Mouse (Mus musculus): Measurements from ENCODE around the gene Copb1. TPM values are rescaled to one million over a fixed set of nuclear protein-coding genes. Genes with fewer than 3 reads are reported as not detected.

The Copb1 gene
- polyA plus RNA-seq (2014; fragmentation: Illumina TruSeq; extraction: RNeasy Lipid Tissue Mini Kit (QIAGEN cat#74804); ENCODE audit: low read depth, low replicate concordance), result 244 TPM

DNA sequence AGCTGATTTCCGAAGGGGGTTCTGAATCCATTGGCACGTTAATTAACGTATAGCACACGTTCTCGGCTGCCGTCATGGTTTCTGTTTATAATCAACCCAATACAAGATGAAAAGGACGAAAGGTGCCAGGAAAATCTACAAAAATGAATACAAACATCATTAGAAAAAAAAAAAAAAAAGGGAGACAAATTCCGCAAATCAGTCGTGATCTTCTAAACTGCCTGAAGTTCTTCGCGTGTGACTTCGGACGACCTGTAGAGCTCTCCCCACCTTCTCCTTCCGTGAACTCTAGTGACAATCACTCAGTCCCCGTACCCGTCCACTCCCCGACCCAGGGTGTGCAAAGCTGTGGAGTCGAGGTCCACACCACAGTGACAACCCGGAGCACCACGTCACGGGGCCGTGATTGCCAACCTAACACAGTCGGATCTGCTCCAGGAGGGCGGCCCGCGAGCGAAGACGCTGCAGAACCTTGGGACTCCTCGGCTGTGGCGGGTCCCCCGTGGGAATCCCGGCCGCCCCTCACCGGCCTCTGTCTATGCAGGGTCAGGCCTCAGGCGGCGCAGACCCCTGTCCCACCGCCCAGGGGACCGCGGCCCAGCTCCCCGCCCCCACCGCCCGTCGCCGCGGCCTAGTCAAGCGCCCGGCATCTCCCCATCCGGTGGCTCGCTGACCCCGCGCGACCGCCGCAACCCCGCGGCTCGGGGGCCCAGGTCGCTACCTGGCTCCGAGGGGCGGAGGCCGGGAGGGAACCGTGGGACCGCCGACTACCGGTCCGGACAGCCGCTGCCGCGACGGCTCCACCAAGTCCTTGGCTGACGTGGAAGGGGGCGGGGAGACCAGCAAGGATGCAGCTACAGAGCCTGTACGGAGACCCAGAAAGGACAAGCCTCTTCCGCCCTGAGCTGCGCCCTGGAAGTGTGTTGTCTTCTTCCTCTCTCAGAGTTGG, at the start of gene Copb1:
Gene Copb1 (minus strand): TSS at position 827 of the 949 bp plus-strand sequence.

DNA sequence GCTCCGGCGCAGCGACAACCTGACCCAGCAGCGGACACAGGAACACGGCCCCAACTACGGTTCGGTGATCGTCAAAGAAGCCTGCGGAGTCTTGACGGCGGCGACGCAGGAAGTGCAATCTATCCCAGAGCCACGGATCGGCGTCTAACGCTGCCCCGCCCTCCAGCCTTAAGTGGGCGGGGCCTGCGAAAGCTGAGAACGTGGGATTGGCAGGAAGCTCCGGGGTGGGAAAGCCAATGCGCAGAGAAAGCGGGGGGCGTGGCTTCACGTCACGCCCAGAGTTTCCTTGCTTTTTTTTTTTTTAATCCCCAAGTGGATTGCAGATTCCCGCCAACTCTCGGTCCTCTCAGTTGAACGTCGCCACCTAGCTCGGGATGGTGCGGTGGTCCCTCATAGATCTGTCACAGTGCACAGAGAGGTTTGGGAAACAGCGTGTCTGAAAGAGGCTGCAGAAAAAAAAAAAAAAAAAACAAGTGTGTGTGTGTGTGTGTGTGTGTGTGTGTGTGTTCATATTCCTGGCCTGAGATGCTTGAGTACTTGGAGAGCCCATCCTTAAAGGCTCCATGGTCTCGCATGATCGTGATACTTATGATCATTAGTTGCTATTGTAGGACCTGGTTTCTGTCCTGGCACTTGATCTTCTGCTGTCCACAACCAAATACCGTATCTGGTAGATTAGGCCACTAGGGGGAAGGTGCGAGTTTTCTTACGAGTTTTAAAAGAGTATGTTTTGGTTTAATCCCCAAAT, 21.7 kb upstream of the Copb1 start, which contains the start of gene Psma1:
Gene Psma1 (minus strand): TSS at position 114 of the 748 bp plus-strand sequence.

Other genes with a start within 250 kb of the Copb1 start
- 77.1 TPM for gene Rras2, start 136.9 kb downstream of the Copb1 start, polyA plus RNA-seq (2014; fragmentation: Illumina TruSeq; extraction: RNeasy Lipid Tissue Mini Kit (QIAGEN cat#74804); ENCODE audit: low read depth, low replicate concordance)
- 358 TPM for gene Psma1, start 21.4 kb upstream of the Copb1 start, polyA plus RNA-seq (2014; fragmentation: Illumina TruSeq; extraction: RNeasy Lipid Tissue Mini Kit (QIAGEN cat#74804); ENCODE audit: low read depth, low replicate concordance)
- 24.3 TPM for gene Pde3b, start 160.6 kb upstream of the Copb1 start, polyA plus RNA-seq (2014; fragmentation: Illumina TruSeq; extraction: RNeasy Lipid Tissue Mini Kit (QIAGEN cat#74804); ENCODE audit: low read depth, low replicate concordance)